ENCODE assay signal across 8 mouse cellular contexts in genomic region chr13:86046254-86046951, GRCm38 (mm10). TPM values are rescaled to one million over a fixed set of nuclear protein-coding genes. Genes with fewer than 3 reads are reported as not detected.
DNase-seq lines count a peak whose midpoint lies in the region; ATAC-seq and TF ChIP-seq lines count a peak whose summit lies in the region.

Gene Cox7c, minus strand, starts transcription at chr13:86046904.

- TF ChIP-seq CTCF in lung, adult 2 months (IDR thresholded peaks at IDR 0.05; ENCODE audit: insufficient read depth, low read length) = no peak

- DNase-seq in ES-E14 (ENCODE audit: low read depth, low spot score) = peak; percentile 88
- peak; percentile 88 for DNase-seq in cerebellum, adult 11-12 months
- DNase-seq in heart, postnatal 25 days (ENCODE audit: low spot score) = peak; percentile 73
- DNase-seq in layer of hippocampus, adult 18-20 months (ENCODE audit: low spot score in 2 of 2) = peak; percentile 88 to 96
- peak; percentile 72 for DNase-seq in lung, adult 2 months
- peak; percentile 75 to 85 for DNase-seq in thymus, adult 18-20 months

- peak; percentile 67; the same call in 1 of the 2 replicates for TF ChIP-seq POLR2A in lung, adult 2 months (IDR thresholded peaks at IDR 0.05; ENCODE audit: borderline replicate concordance, extremely low read depth, low read depth, low read length)

- H3K4me3 ChIP-seq in ES-E14 (ENCODE audit: insufficient read depth in 1 of 2, low read depth in 1 of 2, low read length in 2 of 2, poor library complexity in 1 of 2, severe bottlenecking in 1 of 2) = peak within 1 kb of the TSS; percentile 66 to 100
- H3K4me3 ChIP-seq in forebrain, embryonic 15.5 days = peak within 1 kb of the TSS; percentile 67
- peak within 1 kb of the TSS; percentile 94 for H3K4me3 ChIP-seq in lung, adult 2 months (replicated peaks; ENCODE audit: extremely low read depth, low read depth, low read length)

- under 1% methylated on average over 51 of the region's 51 CpGs for WGBS in forebrain, embryonic 15.5 days
- WGBS in lung, adult 2 months = under 1% methylated on average over 51 of the region's 51 CpGs

- H3K36me3 ChIP-seq in ES-E14 (ENCODE audit: control insufficient read depth, insufficient read depth, low read length, poor library complexity, severe bottlenecking) = peaks cover 3% of the 10 kb centered on the region; the same call in 1 of the 2 replicates
- peaks cover 15% of the 10 kb centered on the region for H3K36me3 ChIP-seq in forebrain, embryonic 15.5 days

- peak within 1 kb of the TSS; percentile 100 for H3K9ac ChIP-seq in ES-E14 (ENCODE audit: insufficient read depth, low read depth, low read length, poor library complexity, severe bottlenecking)
- peak within 1 kb of the TSS; percentile 88 for H3K9ac ChIP-seq in forebrain, embryonic 15.5 days (replicated peaks)

- no peaks in the 10 kb centered on the region for H3K9me3 ChIP-seq in ES-E14 (ENCODE audit: control insufficient read depth, insufficient read depth, low read depth, low read length)
- H3K9me3 ChIP-seq in forebrain, embryonic 15.5 days = no peaks in the 10 kb centered on the region

- H3K27ac ChIP-seq in ES-E14 (ENCODE audit: insufficient read depth, low read depth, low read length, poor library complexity, severe bottlenecking) = peak within 1 kb of the TSS; percentile 93
- H3K27ac ChIP-seq in forebrain, embryonic 15.5 days (replicated peaks) = peak within 1 kb of the TSS; percentile 78

- H3K4me1 ChIP-seq in ES-E14 (ENCODE audit: control insufficient read depth in 2 of 2, insufficient read depth in 2 of 2, low read length in 2 of 2, poor library complexity in 1 of 2) = no peaks in the 10 kb centered on the region
- H3K4me1 ChIP-seq in forebrain, embryonic 15.5 days = peaks cover 6% of the 10 kb centered on the region; the same call in 1 of the 2 replicates
- H3K4me1 ChIP-seq in lung, adult 2 months (ENCODE audit: control insufficient read depth, insufficient read depth, low read length) = no peaks in the 10 kb centered on the region

- ATAC-seq in forebrain, embryonic 15.5 days (replicated peaks) = peak; percentile 99
- peak; percentile 100 for ATAC-seq in neutrophil, adult 5-6 weeks (ENCODE audit: extremely low read depth, insufficient number of reproducible peaks, low FRiP score, poor library complexity, severe bottlenecking)

- no peaks in the 10 kb centered on the region for H3K27me3 ChIP-seq in forebrain, embryonic 15.5 days

- in situ Hi-C loops in ES-E14 (cut with MboI; ENCODE audit: low sequenced_read_pairs in 2 of 2, unreplicated experiment in 2 of 2) = no loop called here

- intact Hi-C loops in heart, postnatal 25 days (cut with DNase I) = no loop called here

- H3K4me2 ChIP-seq in forebrain, embryonic 15.5 days (replicated peaks) = peak within 1 kb of the TSS; percentile 52

TF ChIP-seq in ES-E14, 5 proteins besides CTCF, POLR2A, EP300 and RAD21:
- TF ChIP-seq HCFC1 (IDR thresholded peaks at IDR 0.05; ENCODE audit: borderline replicate concordance, insufficient read depth, low read length) (peak; percentile 94), CHD2 (IDR thresholded peaks at IDR 0.05; ENCODE audit: low read depth, low read length) (no peak)

RNA-seq across cellular contexts. Expression of gene Cox7c, which starts in this region (rescaled TPM):
- 1,263 and 1,354 TPM in 2 replicates for total RNA-seq in ES-E14 (2012; rRNA removed)
- 582 and 629 TPM in 2 replicates for polyA plus RNA-seq in forebrain, embryonic 15.5 days (2015; fragmentation: Nextera tagmentation; extraction: Ambion mirVana)
- 1,000 to 10,000 TPM; 1,647 to 1,655 TPM for total RNA-seq in heart, postnatal 25 days (2021)
- total RNA-seq in layer of hippocampus, adult 18-20 months (2021) = 100 to 1,000 TPM; 355 to 370 TPM
- 258 and 300 TPM in 2 replicates for polyA plus RNA-seq in lung, adult 2 months (2012; rRNA removed)
- 87.8 and 97.0 TPM in 2 replicates for total RNA-seq in neutrophil, adult 5-6 weeks (2017)

Comparison
In these comparisons a context has a peak if more than half of its experiments do, and no peak if none do; other contexts are left out.
1. Peak in every context shown above with its lines: DNase-seq, ATAC-seq, H3K4me3 ChIP-seq and H3K27ac ChIP-seq.